Mouse (Mus musculus) hindbrain, embryonic 11.5 days (tissue): Measurements from ENCODE around the gene Olah. TPM values are rescaled to one million over a fixed set of nuclear protein-coding genes. Genes with fewer than 3 reads are reported as not detected.

Experiments used
- ATAC-seq: fragments of 200-750 bp; cut with Nextera tagmentation; 2 replicates; pipeline ENCODE4 v1.8.0; 2017; ENCODE audit warnings: mild to moderate bottlenecking, moderate TSS enrichment, moderate library complexity; ENCODE audit not compliant: low FRiP score
- DNase-seq: peaks from one replicate; pipeline ENCODE4 v3.0.0-alpha.2; 2015; ENCODE audit warnings: low spot score
- H3K27ac ChIP-seq: fragments of 300-500 bp; sonication (generic); 2 replicates; pipeline ENCODE4 v1.5.1; 2014; ENCODE audit warnings: mild to moderate bottlenecking, low read depth, low read length
- H3K27me3 ChIP-seq: fragments of 300-500 bp; sonication (generic); 2 replicates; pipeline ENCODE4 v1.6.1; 2014; ENCODE audit warnings: mild to moderate bottlenecking, low read length, moderate library complexity, mixed read lengths; ENCODE audit not compliant: control insufficient read depth, insufficient read depth
- H3K36me3 ChIP-seq: fragments of 300-500 bp; sonication (generic); 2 replicates; pipeline ENCODE4 v1.6.1; 2014; ENCODE audit warnings: mild to moderate bottlenecking, low read length, moderate library complexity, mixed read lengths; ENCODE audit not compliant: control insufficient read depth, insufficient read depth
- H3K4me1 ChIP-seq: fragments of 300-500 bp; sonication (generic); replicated peaks from 2 replicates; pipeline ENCODE4 v1.6.1; 2014; ENCODE audit warnings: low read length, mixed read lengths; ENCODE audit not compliant: control insufficient read depth, insufficient read depth
- H3K4me2 ChIP-seq: fragments of 300-500 bp; sonication (generic); replicated peaks from 2 replicates; pipeline ENCODE4 v1.6.1; 2014; ENCODE audit warnings: mild to moderate bottlenecking, low read depth, low read length
- H3K4me3 ChIP-seq: fragments of 300-500 bp; sonication (generic); 2 replicates; pipeline ENCODE4 v1.5.1; 2014; ENCODE audit warnings: low read depth, low read length
- H3K9ac ChIP-seq: fragments of 300-500 bp; sonication (generic); 2 replicates; pipeline ENCODE4 v1.6.1; 2014; ENCODE audit warnings: low read depth, low read length
- H3K9me3 ChIP-seq: fragments of 300-500 bp; sonication (generic); 2 replicates; pipeline ENCODE4 v1.6.1; 2016; ENCODE audit warnings: low read length; ENCODE audit not compliant: control insufficient read depth
- WGBS: fragments of 180-500 bp; shearing (Covaris S2); extraction: QIAGEN DNeasy Blood & Tissue Kit; methylation state at CpG from one replicate; pipeline ENCODE4 v1.1.7; 2014; 5-methylcytosine and 5-hydroxymethylcytosine counted together
- polyA plus RNA-seq: library from polyadenylated mRNA; unstranded; fragments of >200 nt; fragmentation: Nextera tagmentation; extraction: Ambion mirVana; gene quantifications from 2 replicates; pipeline ENCODE4 v1.2.1, GENCODE M21; 2014

Olah gene
- polyA plus RNA-seq, 1 experiment from 2014 or later, result 0.11 TPM

DNA sequence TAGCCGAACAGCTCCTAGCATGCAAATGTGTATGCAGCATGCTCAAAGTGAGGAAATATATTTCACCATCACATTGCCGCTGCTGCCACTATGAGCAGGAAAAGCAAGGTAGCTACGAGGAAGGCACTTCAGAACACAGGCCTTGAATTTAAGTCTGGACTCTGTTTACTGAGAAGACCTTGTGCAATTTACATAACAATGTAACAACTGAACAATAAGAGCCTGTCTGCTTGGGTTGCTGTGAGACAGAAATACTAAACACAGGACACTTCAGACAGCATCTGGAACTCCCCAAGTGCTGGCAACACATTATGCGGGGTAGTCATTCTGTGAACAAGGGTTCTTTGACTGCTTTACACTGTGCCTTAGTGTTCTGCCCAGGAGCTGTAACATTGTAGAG, 23.1 kb upstream of the Olah start:
- Histone ChIP-seq H3K27me3 (0 out of 2 replicates have a peak, but pooled peaks cover 5% of the 10 kb centered on the region), H3K27ac (peak overlapping the region; percentile 4; the same call in 1 of the 2 replicates), H3K4me1 (peaks cover 7% of the 10 kb centered on the region; the same call in 1 of the 2 replicates), H3K36me3 (no peaks in the 10 kb centered on the region), H3K9ac (no peak overlapping the region), H3K9me3 (no peaks in the 10 kb centered on the region), H3K4me3 (no peak overlapping the region), H3K4me2 (no peak overlapping the region)
- ATAC-seq (0 out of 2 replicates have a peak, but pooled peaks have one; percentile 4), DNase-seq (peak; percentile 29)
- WGBS, result 53% methylated on average over 4 of the region's 4 CpGs

DNA sequence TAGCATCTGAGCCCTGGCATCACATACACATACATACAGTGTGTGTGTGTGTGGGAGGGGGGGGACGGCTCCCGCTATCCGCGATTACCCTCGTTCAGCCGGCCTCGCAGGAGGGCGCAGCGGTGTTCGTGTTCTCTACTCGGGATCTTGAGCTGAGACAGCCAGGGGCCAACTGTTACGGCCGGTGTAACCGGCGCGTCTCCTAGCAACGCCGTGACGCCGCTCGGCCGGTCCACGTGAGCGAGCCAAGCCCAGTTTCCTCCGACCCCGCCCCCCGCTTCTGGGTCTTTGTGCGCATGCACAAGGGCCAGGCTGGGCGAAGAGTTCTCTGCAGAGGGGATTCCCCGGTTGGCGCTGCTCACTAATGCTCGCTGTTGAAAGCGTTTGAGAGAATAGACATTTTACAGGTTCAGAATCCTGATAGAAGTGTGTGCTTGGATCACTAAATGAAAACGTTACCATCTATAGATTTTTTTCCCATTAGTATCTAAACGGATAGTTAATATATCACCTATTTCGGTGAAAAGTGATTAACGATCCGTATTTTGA, 21.9 kb upstream of the Olah start:
- Histone ChIP-seq H3K36me3 (no peaks in the 10 kb centered on the region), H3K9ac (peak overlapping the region; percentile 31; the same call in 1 of the 2 replicates), H3K4me1 (peaks cover 7% of the 10 kb centered on the region; the same call in 1 of the 2 replicates), H3K9me3 (no peaks in the 10 kb centered on the region), H3K27me3 (0 out of 2 replicates have a peak, but pooled peaks cover 5% of the 10 kb centered on the region), H3K4me2 (peak overlapping the region; percentile 45), H3K4me3 (peak overlapping the region; percentile 32), H3K27ac (no peak overlapping the region)
- peak; percentile 93 for ATAC-seq
- 2% methylated on average over 38 of the region's 38 CpGs for WGBS
- DNase-seq, result peak; percentile 99

DNA sequence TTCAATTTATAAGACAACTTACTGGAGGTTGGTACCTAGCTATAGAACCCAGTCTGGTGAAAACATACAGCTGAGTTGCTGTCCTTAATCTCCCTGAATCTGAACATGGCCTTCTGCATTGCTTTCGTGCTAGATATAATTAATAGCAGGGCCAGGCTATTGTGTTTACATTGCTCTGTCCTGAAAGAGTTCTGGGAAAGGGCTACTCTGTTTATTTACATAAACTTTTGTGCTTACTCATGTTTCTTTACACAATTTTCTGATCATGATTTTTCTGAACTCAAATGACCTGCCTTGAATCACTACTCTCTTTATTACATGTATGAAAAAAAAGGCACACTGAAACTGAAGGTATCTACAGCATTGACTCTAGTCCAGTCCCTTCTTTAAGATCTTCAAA, 18.7 kb upstream of the Olah start:
- ATAC-seq (no peak), DNase-seq (no peak)
- Histone ChIP-seq H3K36me3 (no peaks in the 10 kb centered on the region), H3K4me3 (no peak overlapping the region), H3K27me3 (0 out of 2 replicates have a peak, but pooled peaks cover 5% of the 10 kb centered on the region), H3K4me2 (no peak overlapping the region), H3K27ac (no peak overlapping the region), H3K9ac (no peak overlapping the region), H3K4me1 (peaks cover 7% of the 10 kb centered on the region; the same call in 1 of the 2 replicates), H3K9me3 (no peaks in the 10 kb centered on the region)
- 61% methylated on average over 1 of the region's 1 CpGs for WGBS

DNA sequence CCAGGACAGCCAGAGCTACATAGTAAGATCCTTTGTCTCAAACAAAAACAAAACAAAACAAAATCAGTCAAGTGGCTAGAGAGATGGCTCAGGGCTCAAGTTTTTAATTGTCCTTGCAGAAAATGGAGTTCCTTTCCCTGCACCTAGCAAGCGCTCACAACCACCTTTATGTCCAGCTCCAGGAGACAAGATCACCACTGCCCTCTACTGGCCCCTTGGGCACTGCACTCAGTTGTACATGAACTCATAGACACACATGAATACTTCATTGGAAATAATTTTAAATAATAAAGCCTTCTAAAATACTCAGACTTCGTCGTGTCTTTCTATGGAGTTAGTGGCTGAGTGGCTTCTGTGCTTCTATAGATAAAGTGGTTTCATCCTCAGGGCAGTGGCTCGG, 17.2 kb upstream of the Olah start:
- Histone ChIP-seq H3K36me3 (no peaks in the 10 kb centered on the region), H3K9me3 (no peaks in the 10 kb centered on the region), H3K4me1 (no peaks in the 10 kb centered on the region), H3K27me3 (0 out of 2 replicates have a peak, but pooled peaks cover 5% of the 10 kb centered on the region), H3K9ac (no peak overlapping the region), H3K27ac (no peak overlapping the region), H3K4me3 (no peak overlapping the region), H3K4me2 (no peak overlapping the region)
- ATAC-seq, result no peak
- peak; percentile 78 for DNase-seq
- WGBS, result 33% methylated on average over 4 of the region's 4 CpGs

DNA sequence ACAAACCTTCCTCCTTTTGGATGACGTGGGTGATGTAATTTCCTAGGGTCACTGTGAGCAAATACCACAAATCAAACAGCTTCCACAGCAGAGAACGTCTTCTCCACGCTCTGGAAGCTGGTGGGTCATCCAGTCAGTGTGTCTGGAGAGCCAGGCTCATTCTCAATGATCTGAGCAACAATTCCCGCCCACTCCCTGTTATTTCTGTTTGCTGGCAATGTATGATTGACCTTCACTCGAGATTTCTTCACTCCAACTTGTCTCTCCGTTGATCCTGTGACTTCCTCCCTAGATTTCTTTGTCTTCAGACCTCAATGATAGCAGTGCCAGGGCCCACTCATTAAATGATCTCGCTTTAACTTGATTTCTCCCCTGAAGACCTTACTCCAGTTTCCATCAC, 10.7 kb upstream of the Olah start:
- Histone ChIP-seq H3K9me3 (no peaks in the 10 kb centered on the region), H3K4me2 (no peak overlapping the region), H3K4me1 (no peaks in the 10 kb centered on the region), H3K27ac (no peak overlapping the region), H3K9ac (no peak overlapping the region), H3K4me3 (no peak overlapping the region), H3K27me3 (no peaks in the 10 kb centered on the region), H3K36me3 (no peaks in the 10 kb centered on the region)
- 80% methylated on average over 7 of the region's 7 CpGs for WGBS
- ATAC-seq (no peak), DNase-seq (no peak)

DNA sequence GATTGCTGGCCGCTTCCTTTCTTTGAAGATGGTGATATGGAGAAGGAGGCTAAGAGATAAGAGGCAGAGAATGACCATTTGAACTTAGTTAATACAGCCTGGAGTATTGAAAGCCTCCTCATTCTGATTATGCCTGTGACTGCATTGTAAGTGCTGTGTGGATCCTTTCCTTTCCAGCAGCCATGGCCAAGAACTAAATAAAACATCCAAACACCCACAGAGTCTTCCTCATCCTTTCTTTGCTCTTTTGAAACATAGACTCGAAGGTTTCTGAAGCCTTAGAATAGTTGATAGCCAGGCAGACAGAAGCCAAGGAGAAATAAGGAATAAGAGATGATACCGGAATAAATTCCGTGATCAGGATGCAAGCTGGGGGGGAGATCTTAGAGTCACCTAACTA, 9.0 kb upstream of the Olah start:
- 88% methylated on average over 4 of the region's 4 CpGs for WGBS

DNA sequence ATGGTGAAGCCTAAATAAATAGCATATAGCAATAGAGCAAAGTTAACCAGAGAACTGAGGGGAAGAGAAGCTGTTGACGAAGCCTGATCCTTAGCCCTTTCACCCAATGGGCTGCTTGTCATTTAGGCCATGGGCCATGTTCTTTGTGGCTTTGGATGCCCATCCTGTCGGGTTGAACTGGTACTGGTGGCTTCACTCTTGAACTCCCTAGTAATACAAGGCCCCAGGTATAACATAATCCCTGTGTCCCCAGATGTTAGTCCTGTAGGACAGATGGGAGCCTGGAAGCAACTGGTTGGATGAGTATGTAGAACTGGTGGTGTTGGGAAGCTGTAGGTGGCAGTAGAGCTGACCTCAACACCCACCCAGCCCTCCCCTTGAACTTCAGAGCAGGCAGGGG, 5.1 kb downstream of the Olah start:
- no peak overlapping the region for H3K27ac ChIP-seq
- H3K36me3 ChIP-seq, result no peaks in the 10 kb centered on the region
- no peak overlapping the region for H3K4me2 ChIP-seq
- DNase-seq, result no peak
- H3K9ac ChIP-seq, result no peak overlapping the region
- ATAC-seq, result no peak
- H3K27me3 ChIP-seq, result no peaks in the 10 kb centered on the region
- no peaks in the 10 kb centered on the region for H3K4me1 ChIP-seq
- no peaks in the 10 kb centered on the region for H3K9me3 ChIP-seq
- WGBS, result 82% methylated on average over 2 of the region's 2 CpGs
- H3K4me3 ChIP-seq, result no peak overlapping the region

More for the DNA sequence above, 9.0 kb upstream of the Olah start:
- no peak for ATAC-seq
- Histone ChIP-seq H3K4me2 (no peak overlapping the region), H3K27ac (no peak overlapping the region), H3K4me1 (no peaks in the 10 kb centered on the region), H3K36me3 (no peaks in the 10 kb centered on the region), H3K4me3 (no peak overlapping the region), H3K9ac (no peak overlapping the region), H3K9me3 (no peaks in the 10 kb centered on the region), H3K27me3 (no peaks in the 10 kb centered on the region)
- no peak for DNase-seq

DNA sequence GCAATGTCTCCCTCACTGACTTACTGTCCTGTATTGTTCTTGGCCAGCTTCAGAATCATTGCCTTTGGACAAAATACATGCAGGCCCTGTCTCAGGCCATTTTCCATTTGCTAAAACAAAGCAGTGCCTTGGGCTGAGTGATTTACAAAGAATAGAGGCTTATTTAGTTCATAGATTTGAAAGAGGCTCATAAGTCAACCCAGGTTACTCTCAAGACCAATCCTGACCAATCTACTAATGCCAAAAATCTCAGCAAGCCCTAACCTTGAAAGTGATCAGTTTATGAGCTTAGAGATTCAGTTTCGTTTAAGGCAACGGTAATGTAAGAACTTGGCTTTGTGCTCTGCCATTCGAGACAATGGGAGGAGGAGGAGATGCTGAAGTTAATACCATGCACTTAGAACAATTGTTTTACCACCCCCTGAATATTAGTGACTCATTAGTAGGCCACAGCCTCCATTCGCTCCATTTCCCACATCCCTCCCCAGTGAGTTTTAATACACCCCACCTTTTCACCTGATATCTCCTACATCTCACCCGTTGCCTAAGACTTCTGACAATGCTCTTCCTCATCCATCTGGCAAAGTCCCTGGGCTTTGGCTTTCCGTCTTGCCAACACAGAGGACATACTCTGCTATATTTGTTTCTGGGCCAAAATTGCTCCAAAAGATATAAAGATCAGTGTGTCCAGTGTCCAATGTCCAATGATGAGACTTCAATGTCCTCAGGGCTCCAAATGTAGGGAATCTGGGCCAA, 9.7 kb downstream of the Olah start:
- ATAC-seq, result no peak
- no peak for DNase-seq
- H3K27ac ChIP-seq, result no peak overlapping the region
- H3K9me3 ChIP-seq, result no peaks in the 10 kb centered on the region
- no peak overlapping the region for H3K4me2 ChIP-seq
- H3K9ac ChIP-seq, result no peak overlapping the region
- no peak overlapping the region for H3K4me3 ChIP-seq
- H3K27me3 ChIP-seq, result no peaks in the 10 kb centered on the region
- 88% methylated on average over 6 of the region's 6 CpGs for WGBS
- no peaks in the 10 kb centered on the region for H3K36me3 ChIP-seq
- no peaks in the 10 kb centered on the region for H3K4me1 ChIP-seq

DNA sequence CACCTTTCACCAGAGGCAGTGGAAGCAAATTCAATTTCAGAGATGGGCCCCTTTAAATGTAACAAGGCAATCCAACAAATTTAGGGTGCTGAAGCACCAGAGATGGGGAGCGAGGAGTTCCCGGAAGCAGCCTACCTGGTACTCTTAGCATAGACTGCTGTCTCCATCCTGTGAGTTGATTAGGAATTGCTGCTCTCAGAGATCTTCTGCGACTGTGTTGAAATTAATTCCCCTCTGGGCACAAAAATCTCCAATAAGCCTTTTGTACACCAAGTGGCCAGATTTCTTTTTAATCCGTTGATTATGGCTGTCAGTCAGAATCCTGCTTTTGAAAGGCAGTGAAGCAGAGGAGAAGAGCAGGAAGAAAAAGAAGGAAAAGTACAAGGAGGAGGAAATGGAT, 31.9 kb downstream of the Olah start:
- Histone ChIP-seq H3K4me1 (no peaks in the 10 kb centered on the region), H3K9ac (no peak overlapping the region), H3K4me3 (no peak overlapping the region), H3K27ac (no peak overlapping the region), H3K9me3 (no peaks in the 10 kb centered on the region), H3K27me3 (no peaks in the 10 kb centered on the region), H3K4me2 (no peak overlapping the region), H3K36me3 (no peaks in the 10 kb centered on the region)
- no peak for DNase-seq
- no peak for ATAC-seq
- WGBS, result 73% methylated on average over 4 of the region's 4 CpGs
